Mouse (Mus musculus) heart, postnatal 0 days (tissue): ENCODE measurements at regions not wholly inside any gene's neighbourhood (a gene's known extent, or its start where the extent isn't known, plus 50 kb on each side); places are given as distances from the start of the nearest gene placed in this dataset.

Experiments used
- CTCF ChIP-seq: IDR thresholded peaks from 2 replicates; pipeline ENCODE4 v1.5.1; 2016; ENCODE audit warnings: antibody characterized with exemption, control low read depth, low read depth
- EP300 ChIP-seq: IDR thresholded peaks from 2 replicates; pipeline ENCODE4 v1.6.1; 2016; ENCODE audit warnings: antibody characterized with exemption, low read depth

- no peak for TF ChIP-seq CTCF
- no peak for TF ChIP-seq EP300
These were observed 373.9 kb upstream of the Hs6st1 start for GRCm38 (mm10) chr1:35694349-35694748.
